Mouse (Mus musculus) cerebellum, adult 2 months (tissue): ENCODE measurements at regions not wholly inside any gene's neighbourhood (a gene's known extent, or its start where the extent isn't known, plus 50 kb on each side); places are given as distances from the start of the nearest gene placed in this dataset.
"Not testable (repeated sequence)": the region's sequence is repeated elsewhere in the genome, so short reads cannot be mapped to it uniquely, and the experiment has no call there.

Source experiments
- DNase-seq, 2 experiments: peaks; one replicate each; pipeline ENCODE4 v3.0.0; 2021
- H3K27ac ChIP-seq: fragments of 200-500 bp; 2 replicates; pipeline ENCODE4 v1.5.1; 2012; ENCODE audit warnings: low read length, control low read depth, inconsistent platforms; ENCODE audit not compliant: insufficient read depth
- H3K27me3 ChIP-seq: fragments of 200-500 bp; 2 replicates; pipeline ENCODE4 v1.6.1; 2012; ENCODE audit warnings: inconsistent platforms, mild to moderate bottlenecking, low read length, moderate library complexity; ENCODE audit not compliant: control insufficient read depth, insufficient read depth
- H3K4me1 ChIP-seq: fragments of 200-500 bp; 2 replicates; pipeline ENCODE4 v1.6.1; 2011; ENCODE audit warnings: low read length; ENCODE audit not compliant: control insufficient read depth, insufficient read depth
- H3K4me3 ChIP-seq: fragments of 200-500 bp; replicated peaks from 2 replicates; pipeline ENCODE3; 2011; ENCODE audit warnings: mild to moderate bottlenecking, low read depth, low read length, control low read depth; ENCODE audit not compliant: insufficient read depth
- CTCF ChIP-seq: fragments of 200-500 bp; IDR thresholded peaks from 2 replicates; pipeline ENCODE4 v1.5.1; 2011; ENCODE audit warnings: low read depth, mild to moderate bottlenecking, control low read depth, low read length, moderate library complexity, borderline replicate concordance; ENCODE audit not compliant: insufficient read depth
- POLR2A ChIP-seq: fragments of 200-500 bp; IDR thresholded peaks from 2 replicates; pipeline ENCODE4 v1.6.1; 2011; ENCODE audit warnings: low read length, control low read depth, borderline replicate concordance; ENCODE audit not compliant: insufficient read depth
- WGBS: fragments of 180-500 bp; shearing (Covaris S2); methylation state at CpG from one replicate; pipeline ENCODE4 v1.1.7; 2018; 5-methylcytosine and 5-hydroxymethylcytosine counted together

GRCm38 (mm10) chr16:50010532-50010971, 210.2 kb downstream of the Cd47 start:
- H3K27ac ChIP-seq, result peak overlapping the region; percentile 89
- 3% methylated on average over 6 of the region's 6 CpGs for WGBS

DNA sequence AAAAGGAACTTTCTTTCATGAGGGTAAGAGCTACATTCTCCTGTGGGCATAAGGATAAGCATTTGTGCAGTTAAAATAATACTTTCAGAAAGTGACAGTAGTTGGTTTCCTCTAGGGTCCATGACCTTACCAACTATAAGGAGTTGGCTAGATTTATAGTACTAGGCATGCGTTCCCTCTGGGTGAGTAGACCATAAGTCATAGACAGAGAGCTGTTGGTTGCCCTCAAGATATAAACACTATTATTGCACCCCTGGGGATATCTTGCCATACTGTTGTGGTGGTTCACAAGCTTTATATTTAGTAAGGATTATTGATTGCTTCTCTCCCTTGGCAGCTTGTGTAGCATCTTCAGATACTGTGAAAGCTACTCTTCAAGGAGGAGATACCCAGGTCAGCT, 223.6 kb downstream of the Cd47 start:
- Histone ChIP-seq H3K4me1 (no peaks in the 10 kb centered on the region), H3K27ac (no peak overlapping the region), H3K4me3 (no peak overlapping the region), H3K27me3 (no peaks in the 10 kb centered on the region)
- DNase-seq, result no peak
- WGBS, result 100% methylated on average over 1 of the region's 1 CpGs
- TF ChIP-seq CTCF (no peak), POLR2A (no peak)

More at GRCm38 (mm10) chr16:50010532-50010971, 210.2 kb downstream of the Cd47 start:
- TF ChIP-seq POLR2A (0 out of 2 replicates have a peak, but pooled peaks have one; percentile 14), CTCF (no peak)
- Histone ChIP-seq H3K27me3 (no peaks in the 10 kb centered on the region), H3K4me1 (peaks cover 18% of the 10 kb centered on the region), H3K4me3 (no peak overlapping the region)
- peak; percentile 80 to 89 for DNase-seq

DNA sequence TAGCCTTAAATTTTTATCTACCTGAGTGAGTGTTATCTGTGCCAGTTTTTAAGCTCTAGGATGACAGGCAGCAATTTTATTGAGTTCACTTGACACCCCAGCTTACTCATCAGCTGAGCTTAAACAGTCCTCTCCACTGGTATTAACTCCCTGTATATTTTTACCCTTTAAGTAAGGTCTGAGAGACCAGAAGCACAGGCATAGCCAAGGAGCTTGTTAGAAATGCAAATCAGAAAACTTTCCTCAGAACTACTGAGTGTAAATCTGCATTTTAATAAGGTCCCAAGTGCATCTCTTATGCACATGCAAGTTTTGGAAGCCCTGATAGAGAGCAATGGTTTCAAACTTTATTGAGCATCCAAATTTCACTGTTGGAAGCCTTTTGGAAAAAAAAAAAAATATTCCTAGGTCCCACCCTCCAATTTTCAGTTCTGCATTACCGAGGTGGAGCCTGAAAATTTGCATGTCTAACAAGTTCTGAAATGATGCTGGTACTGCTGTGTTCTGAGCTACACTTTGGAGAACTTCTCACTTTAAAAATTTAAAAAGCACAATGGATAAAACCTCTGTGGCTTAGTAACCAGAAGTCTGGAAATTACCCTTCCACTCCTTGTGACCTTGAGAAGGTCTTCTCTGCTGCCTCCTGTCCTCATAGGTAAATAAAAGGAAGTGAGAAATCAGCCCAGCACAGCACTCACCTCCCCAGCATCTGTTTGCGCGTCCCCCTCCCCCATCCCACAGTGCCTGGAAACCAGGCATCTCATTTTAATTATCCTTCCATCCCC, 226.0 kb downstream of the Cd47 start:
- WGBS, result 46% methylated on average over 3 of the region's 3 CpGs
- Histone ChIP-seq H3K4me3 (no peak overlapping the region), H3K27ac (no peak overlapping the region), H3K27me3 (no peaks in the 10 kb centered on the region), H3K4me1 (no peaks in the 10 kb centered on the region)
- DNase-seq, result no peak
- no peak for TF ChIP-seq POLR2A
- TF ChIP-seq CTCF, result no peak

- H3K27me3 ChIP-seq, result no peaks in the 10 kb centered on the region
- DNase-seq, result no peak
- TF ChIP-seq POLR2A (no peak), CTCF (no peak)
- WGBS, result 57% methylated on average over 2 of the region's 2 CpGs
- H3K4me3 ChIP-seq, result no peak overlapping the region
- no peaks in the 10 kb centered on the region for H3K4me1 ChIP-seq
- H3K27ac ChIP-seq, result no peak overlapping the region
Observed at GRCm38 (mm10) chr16:50027189-50027588, 226.9 kb downstream of the Cd47 start.

DNA sequence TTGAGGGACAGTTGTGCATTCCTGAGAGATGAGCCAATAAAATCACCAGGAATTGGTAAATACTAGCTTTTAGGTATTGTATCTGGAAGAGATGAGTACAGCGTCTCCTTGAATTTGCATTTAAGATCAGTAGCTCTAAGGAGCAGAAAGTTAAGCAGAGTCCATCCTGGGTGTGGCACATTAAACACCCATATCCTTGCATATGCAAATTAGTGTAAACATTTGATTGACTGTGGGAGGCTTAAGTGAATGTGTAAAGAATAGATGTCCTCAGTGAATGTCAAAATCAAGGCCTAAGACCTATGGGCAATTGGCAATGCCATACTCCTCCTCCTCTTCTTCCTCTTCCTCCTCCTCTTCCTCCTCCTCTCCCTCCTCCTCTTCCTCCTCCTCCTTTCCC, 229.4 kb downstream of the Cd47 start:
- no peaks in the 10 kb centered on the region for H3K27me3 ChIP-seq
- no peak overlapping the region for H3K4me3 ChIP-seq
- WGBS, result 100% methylated on average over 1 of the region's 1 CpGs
- DNase-seq, result no peak
- TF ChIP-seq POLR2A (no peak), CTCF (no peak)
- no peaks in the 10 kb centered on the region for H3K4me1 ChIP-seq
- H3K27ac ChIP-seq, result no peak overlapping the region

GRCm38 (mm10) chr16:50030355-50030754, 230.0 kb downstream of the Cd47 start:
- not testable (repeated sequence) for H3K4me3 ChIP-seq, H3K27ac ChIP-seq, DNase-seq

DNA sequence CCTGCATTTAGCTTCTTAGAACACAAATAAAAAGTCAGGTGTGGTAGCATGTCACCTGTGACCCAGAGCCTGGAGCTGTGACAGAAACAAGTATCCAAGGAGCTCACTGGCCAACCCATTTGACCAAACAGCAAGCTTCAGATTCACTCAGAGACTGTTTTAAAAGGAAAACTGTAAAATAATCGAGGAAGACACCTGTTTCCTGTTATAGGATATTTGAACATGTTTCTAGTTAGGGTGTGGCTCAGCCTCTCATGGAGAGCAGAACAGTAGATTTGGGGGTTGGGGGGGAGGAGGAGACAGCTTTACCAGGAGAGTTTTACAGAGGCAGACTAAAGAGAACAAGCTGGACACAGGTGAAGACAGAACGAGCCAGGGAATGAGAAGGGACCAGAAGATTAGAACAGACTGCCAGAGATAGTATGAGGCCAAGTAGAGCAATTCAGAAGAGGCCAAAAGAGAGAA, 230.6 kb downstream of the Cd47 start:
- WGBS, result 42% methylated on average over 2 of the region's 2 CpGs
- no peak for DNase-seq
- H3K4me3 ChIP-seq, result no peak overlapping the region
- TF ChIP-seq POLR2A (no peak), CTCF (no peak)
- no peak overlapping the region for H3K27ac ChIP-seq
- no peaks in the 10 kb centered on the region for H3K4me1 ChIP-seq
- H3K27me3 ChIP-seq, result no peaks in the 10 kb centered on the region

More at GRCm38 (mm10) chr16:50030355-50030754, 230.0 kb downstream of the Cd47 start:
- not testable (repeated sequence) for H3K27me3 ChIP-seq, H3K4me1 ChIP-seq

DNA sequence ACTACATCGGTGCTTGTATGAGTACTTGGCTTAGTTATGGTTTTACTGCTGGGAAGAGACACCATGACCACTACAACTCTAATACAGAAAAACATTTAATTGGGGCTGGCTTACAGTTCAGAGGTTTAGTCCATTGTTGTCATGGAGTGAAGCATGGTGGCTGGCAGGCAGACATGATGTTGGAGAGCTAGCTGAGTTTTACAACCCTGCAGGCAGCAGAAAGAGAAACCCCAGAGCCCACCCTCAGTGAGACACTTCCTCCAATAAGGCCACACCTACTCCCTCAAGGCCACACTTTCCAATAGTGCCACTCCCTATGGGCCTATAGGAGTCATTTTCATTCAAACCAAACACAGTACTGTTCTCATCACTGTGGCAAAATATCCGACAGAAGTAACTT, 232.5 kb downstream of the Cd47 start:
- no peak for TF ChIP-seq CTCF
- no peak for TF ChIP-seq POLR2A
- no peak for DNase-seq
- Histone ChIP-seq H3K27me3 (no peaks in the 10 kb centered on the region), H3K4me1 (peaks cover 2% of the 10 kb centered on the region; the same call in 1 of the 2 replicates), H3K4me3 (no peak overlapping the region), H3K27ac (no peak overlapping the region)
- 95% methylated on average over 2 of the region's 2 CpGs for WGBS
